Mouse (Mus musculus) cortical plate, adult 2 months (tissue): Measurements from ENCODE around the gene Hrh2.

ENCODE experiments used
- CTCF ChIP-seq: fragments of 200-500 bp; IDR thresholded peaks from 2 replicates; pipeline ENCODE4 v1.5.1; 2011; ENCODE audit warnings: mild to moderate bottlenecking, control low read depth, low read length; ENCODE audit not compliant: insufficient read depth; ENCODE audit errors: extremely low read depth
- POLR2A ChIP-seq: fragments of 200-500 bp; IDR thresholded peaks from 2 replicates; pipeline ENCODE4 v1.6.1; 2011; ENCODE audit warnings: mild to moderate bottlenecking, low read length, control low read depth; ENCODE audit not compliant: insufficient read depth; ENCODE audit errors: extremely low read depth

DNA sequence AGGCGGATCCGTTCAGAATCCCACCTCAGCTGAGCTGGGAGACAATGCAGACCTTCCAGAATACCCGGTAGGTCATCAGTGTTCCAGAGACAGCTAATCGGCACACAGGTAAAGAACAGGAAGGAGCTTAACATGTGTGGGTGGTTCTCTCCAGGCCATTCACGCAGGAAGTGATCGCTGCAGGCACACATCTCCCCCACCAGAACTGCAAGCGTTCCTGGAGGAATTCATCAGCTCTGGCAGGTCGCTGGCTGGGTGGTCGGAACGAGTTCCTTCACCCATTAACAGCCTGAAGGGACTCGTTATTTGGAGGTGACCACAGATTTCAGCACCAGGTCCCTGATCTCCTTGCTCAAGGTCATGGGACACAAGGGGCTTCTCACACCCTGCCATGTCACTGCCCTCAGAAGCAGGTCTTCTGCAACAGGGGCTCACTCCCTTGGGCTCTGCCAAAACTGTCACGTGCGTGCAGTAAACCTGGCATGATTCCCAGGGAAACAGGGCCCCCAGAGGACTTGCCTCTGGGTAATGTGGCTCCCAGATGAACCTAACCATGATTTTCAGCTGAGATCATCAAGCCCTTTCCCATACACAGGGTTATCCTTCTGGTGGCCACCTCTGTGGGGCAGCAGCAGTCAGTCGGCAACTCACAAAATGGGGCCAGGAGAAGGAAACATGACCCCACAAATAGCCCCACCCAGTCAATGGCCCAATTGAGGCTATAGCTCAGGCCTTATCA is 46.8 kb downstream of the Hrh2 start:
- TF ChIP-seq CTCF (no peak), POLR2A (no peak)
